Mouse (Mus musculus): Measurements from ENCODE around the gene Snx11. TPM values are rescaled to one million over a fixed set of nuclear protein-coding genes. Genes with fewer than 3 reads are reported as not detected.
"Not testable (repeated sequence)": the region's sequence is repeated elsewhere in the genome, so short reads cannot be mapped to it uniquely, and the experiment has no call there.

The Snx11 gene
- polyA plus RNA-seq, 1 experiment from 2014 or later = 43.9 TPM

DNA sequence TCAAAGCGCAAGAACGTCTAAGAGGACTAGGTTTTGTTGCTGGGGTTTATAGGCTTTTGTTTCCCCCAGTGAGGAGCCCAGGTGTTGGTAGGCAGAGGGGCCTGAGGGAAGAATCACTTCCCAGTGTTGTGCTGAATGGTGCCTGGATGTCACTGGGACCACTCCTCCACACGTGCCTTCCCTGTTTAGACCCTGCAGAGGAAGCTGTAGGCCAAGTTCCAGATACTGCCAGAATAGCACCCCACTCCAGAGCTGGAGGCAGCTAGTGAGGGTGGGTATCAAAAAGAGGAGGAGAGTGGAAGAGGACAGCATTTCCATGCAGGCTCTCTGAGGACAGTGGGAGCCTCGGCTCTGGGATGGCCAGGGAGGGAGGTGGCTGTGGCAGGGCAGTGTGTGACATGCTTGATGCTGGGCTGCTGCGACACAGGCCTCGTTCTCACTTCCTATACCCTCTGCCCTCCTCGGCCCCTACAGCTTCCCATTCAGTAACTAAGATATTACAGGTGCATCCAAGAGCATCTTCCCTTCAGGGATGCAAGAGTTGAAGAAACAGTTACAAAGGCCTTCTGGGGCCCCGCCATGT, 40.9 kb upstream of the Snx11 start:
- H3K4me2 ChIP-seq (ENCODE audit: low read depth, low read length) = no peak overlapping the region
- peaks cover 58% of the 10 kb centered on the region for H3K36me3 ChIP-seq (ENCODE audit: control insufficient read depth, insufficient read depth, low read length)
- H3K9ac ChIP-seq (replicated peaks; ENCODE audit: low read depth, low read length) = no peak overlapping the region
- no peaks in the 10 kb centered on the region for H3K9me3 ChIP-seq (ENCODE audit: control insufficient read depth, low read length)
- peaks cover 10% of the 10 kb centered on the region for H3K4me1 ChIP-seq (ENCODE audit: control insufficient read depth, insufficient read depth, low read length)
- H3K27me3 ChIP-seq (ENCODE audit: control insufficient read depth, insufficient read depth, low read length) = no peaks in the 10 kb centered on the region
- WGBS = 80% methylated on average over 8 of the region's 8 CpGs
- no peak for ATAC-seq (ENCODE audit: low read depth)
- no peak overlapping the region for H3K4me3 ChIP-seq (ENCODE audit: low read depth, low read length)
- no peak overlapping the region for H3K27ac ChIP-seq (ENCODE audit: low read depth, low read length)

DNA sequence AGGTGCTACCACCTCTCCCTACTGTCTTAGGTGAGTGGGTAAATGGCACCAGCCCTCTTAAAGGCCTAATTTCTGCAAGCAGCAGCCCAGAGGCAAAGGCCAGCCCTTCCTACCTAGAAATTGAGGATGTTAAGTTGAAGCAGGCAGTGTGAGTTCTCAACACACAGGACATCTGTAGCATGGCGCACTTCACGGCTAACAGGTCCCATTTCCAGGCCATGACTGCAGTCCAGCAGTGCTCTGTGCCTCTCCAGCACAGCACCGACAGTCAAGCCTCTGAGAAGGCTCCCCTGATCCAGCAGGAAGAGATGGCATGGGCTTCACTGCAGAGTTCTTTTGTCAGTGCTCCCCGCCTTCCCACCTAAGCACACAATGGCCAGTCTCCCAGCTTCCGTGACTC, 39.6 kb upstream of the Snx11 start:
- Histone ChIP-seq H3K4me2 (ENCODE audit: low read depth, low read length) (no peak overlapping the region), H3K9ac (replicated peaks; ENCODE audit: low read depth, low read length) (no peak overlapping the region), H3K4me1 (ENCODE audit: control insufficient read depth, insufficient read depth, low read length) (no peaks in the 10 kb centered on the region), H3K4me3 (ENCODE audit: low read depth, low read length) (no peak overlapping the region), H3K27me3 (ENCODE audit: control insufficient read depth, insufficient read depth, low read length) (no peaks in the 10 kb centered on the region), H3K36me3 (ENCODE audit: control insufficient read depth, insufficient read depth, low read length) (peaks cover 61% of the 10 kb centered on the region), H3K9me3 (ENCODE audit: control insufficient read depth, low read length) (no peaks in the 10 kb centered on the region), H3K27ac (ENCODE audit: low read depth, low read length) (no peak overlapping the region)
- ATAC-seq (ENCODE audit: low read depth) = no peak
- 69% methylated on average over 5 of the region's 5 CpGs for WGBS

DNA sequence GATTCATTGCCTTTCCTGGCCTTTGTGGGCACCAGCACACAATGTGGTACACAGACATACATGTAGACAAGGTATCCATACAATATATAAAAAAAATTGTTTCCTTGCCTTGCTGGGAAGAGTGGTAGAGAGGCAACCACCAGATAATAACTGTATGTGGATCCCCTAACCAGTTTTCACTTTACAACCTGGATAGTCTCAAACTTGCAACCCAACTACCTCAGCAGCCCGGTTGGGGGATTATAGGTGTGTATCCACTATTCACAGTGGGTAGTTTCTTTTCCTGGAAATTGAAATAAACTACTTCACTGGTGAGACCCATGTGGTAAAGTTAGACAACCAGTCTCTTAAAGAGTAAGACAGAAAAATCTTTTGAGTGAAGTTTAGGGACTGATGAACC, 39.1 kb upstream of the Snx11 start:
- 96% methylated on average over 1 of the region's 1 CpGs for WGBS
- H3K27me3 ChIP-seq (ENCODE audit: control insufficient read depth, insufficient read depth, low read length) = no peaks in the 10 kb centered on the region
- H3K36me3 ChIP-seq (ENCODE audit: control insufficient read depth, insufficient read depth, low read length) = peaks cover 60% of the 10 kb centered on the region
- H3K9ac ChIP-seq (replicated peaks; ENCODE audit: low read depth, low read length) = no peak overlapping the region
- no peak overlapping the region for H3K27ac ChIP-seq (ENCODE audit: low read depth, low read length)
- H3K4me1 ChIP-seq (ENCODE audit: control insufficient read depth, insufficient read depth, low read length) = no peaks in the 10 kb centered on the region
- ATAC-seq (ENCODE audit: low read depth) = no peak
- no peaks in the 10 kb centered on the region for H3K9me3 ChIP-seq (ENCODE audit: control insufficient read depth, low read length)
- H3K4me2 ChIP-seq (ENCODE audit: low read depth, low read length) = no peak overlapping the region
- no peak overlapping the region for H3K4me3 ChIP-seq (ENCODE audit: low read depth, low read length)

DNA sequence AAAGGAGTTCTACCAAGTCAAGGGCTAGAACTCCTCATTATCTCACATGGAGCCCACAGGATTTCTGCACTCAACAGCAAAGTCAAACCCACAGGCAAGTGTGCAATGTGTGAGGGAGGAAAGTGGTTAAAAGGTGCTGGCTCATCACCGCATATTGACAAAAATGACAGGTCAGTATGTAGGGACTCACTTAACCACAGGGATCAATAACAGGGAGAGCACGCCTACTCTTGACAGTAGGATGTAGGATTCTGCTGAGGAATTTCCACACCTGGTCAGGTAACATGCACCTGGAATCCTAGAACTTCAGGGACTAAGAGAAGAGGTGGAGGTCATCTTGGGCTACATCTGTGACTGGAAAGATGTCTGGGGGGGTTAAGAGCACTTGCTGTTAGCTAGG, 38.5 kb upstream of the Snx11 start:
- peaks cover 54% of the 10 kb centered on the region for H3K36me3 ChIP-seq (ENCODE audit: control insufficient read depth, insufficient read depth, low read length)
- no peak for ATAC-seq (ENCODE audit: low read depth)
- H3K9ac ChIP-seq (replicated peaks; ENCODE audit: low read depth, low read length) = no peak overlapping the region
- H3K27ac ChIP-seq (ENCODE audit: low read depth, low read length) = no peak overlapping the region
- no peaks in the 10 kb centered on the region for H3K9me3 ChIP-seq (ENCODE audit: control insufficient read depth, low read length)
- no peak overlapping the region for H3K4me3 ChIP-seq (ENCODE audit: low read depth, low read length)
- H3K4me2 ChIP-seq (ENCODE audit: low read depth, low read length) = no peak overlapping the region
- no peaks in the 10 kb centered on the region for H3K4me1 ChIP-seq (ENCODE audit: control insufficient read depth, insufficient read depth, low read length)
- 98% methylated on average over 2 of the region's 2 CpGs for WGBS
- H3K27me3 ChIP-seq (ENCODE audit: control insufficient read depth, insufficient read depth, low read length) = no peaks in the 10 kb centered on the region

DNA sequence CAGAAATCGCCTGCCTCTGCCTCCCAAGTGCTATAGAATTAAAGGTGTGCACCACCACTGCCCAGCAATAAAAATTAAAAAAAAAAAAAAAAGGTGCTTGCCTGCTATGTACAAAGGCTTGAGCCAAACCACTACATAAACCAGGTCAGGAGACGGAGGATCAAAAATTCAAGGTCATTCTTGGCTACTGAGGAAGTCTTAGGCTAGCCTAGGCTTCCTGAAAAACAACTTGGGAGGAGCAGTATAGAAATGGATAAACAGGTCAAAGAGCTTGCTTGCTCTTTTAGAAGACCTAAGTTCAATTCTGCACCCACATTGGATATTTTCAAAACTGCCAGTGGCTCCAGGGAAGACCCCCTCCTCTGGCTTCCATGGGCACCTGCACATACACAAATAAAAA, 37.1 kb upstream of the Snx11 start:
- WGBS = 91% methylated on average over 2 of the region's 2 CpGs
- peaks cover 44% of the 10 kb centered on the region for H3K36me3 ChIP-seq (ENCODE audit: control insufficient read depth, insufficient read depth, low read length)
- ATAC-seq (ENCODE audit: low read depth) = no peak

DNA sequence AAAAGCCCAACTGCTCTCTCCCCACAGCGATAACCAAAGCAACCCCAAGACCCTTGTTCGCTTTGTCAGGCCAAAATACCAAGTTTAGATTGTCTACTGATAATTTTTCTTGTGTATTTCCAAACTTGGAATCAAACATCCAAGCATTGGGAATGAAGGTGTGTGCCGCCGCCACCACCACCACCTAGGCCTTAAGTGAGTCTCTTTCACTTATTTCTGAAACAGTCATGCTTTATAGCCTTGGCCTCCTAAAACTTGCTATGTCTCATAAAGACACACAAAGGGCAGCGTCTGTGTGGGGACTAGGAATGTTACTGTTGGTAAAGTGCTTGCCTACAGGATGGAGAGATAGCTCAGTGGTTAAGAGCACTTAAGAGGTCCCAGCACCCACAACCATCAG, 36.6 kb upstream of the Snx11 start:
- 85% methylated on average over 5 of the region's 5 CpGs for WGBS
- H3K4me1 ChIP-seq (ENCODE audit: control insufficient read depth, insufficient read depth, low read length) = no peaks in the 10 kb centered on the region
- ATAC-seq (ENCODE audit: low read depth) = no peak
- no peak overlapping the region for H3K4me3 ChIP-seq (ENCODE audit: low read depth, low read length)
- no peaks in the 10 kb centered on the region for H3K9me3 ChIP-seq (ENCODE audit: control insufficient read depth, low read length)
- H3K36me3 ChIP-seq (ENCODE audit: control insufficient read depth, insufficient read depth, low read length) = peaks cover 42% of the 10 kb centered on the region
- H3K27ac ChIP-seq (ENCODE audit: low read depth, low read length) = no peak overlapping the region
- H3K27me3 ChIP-seq (ENCODE audit: control insufficient read depth, insufficient read depth, low read length) = no peaks in the 10 kb centered on the region
- no peak overlapping the region for H3K9ac ChIP-seq (replicated peaks; ENCODE audit: low read depth, low read length)
- H3K4me2 ChIP-seq (ENCODE audit: low read depth, low read length) = no peak overlapping the region

More for the DNA sequence above, 37.1 kb upstream of the Snx11 start:
- Histone ChIP-seq H3K9ac (replicated peaks; ENCODE audit: low read depth, low read length) (no peak overlapping the region), H3K9me3 (ENCODE audit: control insufficient read depth, low read length) (no peaks in the 10 kb centered on the region), H3K4me3 (ENCODE audit: low read depth, low read length) (no peak overlapping the region), H3K4me2 (ENCODE audit: low read depth, low read length) (no peak overlapping the region), H3K27ac (ENCODE audit: low read depth, low read length) (no peak overlapping the region), H3K27me3 (ENCODE audit: control insufficient read depth, insufficient read depth, low read length) (no peaks in the 10 kb centered on the region), H3K4me1 (ENCODE audit: control insufficient read depth, insufficient read depth, low read length) (no peaks in the 10 kb centered on the region)

DNA sequence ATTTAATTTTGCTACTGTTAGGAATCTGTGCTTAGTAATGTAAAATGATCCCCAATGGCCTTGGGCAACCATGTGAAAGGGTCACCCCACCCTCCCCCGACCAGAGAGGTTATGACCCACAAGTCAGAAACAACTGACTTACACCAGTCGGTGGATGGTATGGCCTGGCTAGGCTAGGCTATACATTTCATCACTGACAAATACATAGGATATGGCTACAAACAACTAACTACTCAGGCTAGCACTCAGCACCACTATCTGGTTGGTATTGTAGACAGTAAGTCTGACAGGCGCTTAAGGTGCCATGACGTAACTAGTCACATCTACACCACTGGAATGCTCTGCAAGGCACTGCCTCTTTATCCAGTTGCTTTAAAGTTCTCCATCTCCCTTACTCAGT, 36.1 kb upstream of the Snx11 start:
- ATAC-seq (ENCODE audit: low read depth) = no peak
- H3K36me3 ChIP-seq (ENCODE audit: control insufficient read depth, insufficient read depth, low read length) = peaks cover 42% of the 10 kb centered on the region

DNA sequence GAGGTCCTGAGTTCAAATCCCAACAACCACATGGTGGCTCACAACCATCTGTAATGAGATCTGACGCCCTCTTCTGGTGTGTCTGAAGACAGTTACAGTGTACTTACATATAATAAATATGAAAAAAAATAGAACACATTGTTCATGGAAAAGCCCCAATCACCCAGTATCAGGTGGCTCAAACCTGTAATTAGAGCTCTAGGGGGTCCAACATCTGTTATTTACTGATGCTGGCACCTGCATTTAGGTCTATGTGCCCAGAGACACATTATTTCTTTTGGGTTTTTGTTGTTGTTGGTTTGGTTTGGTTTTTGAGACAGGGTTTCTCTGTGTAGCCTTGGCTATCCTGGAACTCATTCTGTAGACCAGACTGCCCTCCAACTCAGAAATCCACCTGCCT, 33.8 kb upstream of the Snx11 start:
- not testable (repeated sequence) for H3K9ac ChIP-seq (replicated peaks; ENCODE audit: low read depth, low read length); H3K27me3 ChIP-seq (ENCODE audit: control insufficient read depth, insufficient read depth, low read length); H3K27ac ChIP-seq (ENCODE audit: low read depth, low read length); ATAC-seq (ENCODE audit: low read depth); H3K4me1 ChIP-seq (ENCODE audit: control insufficient read depth, insufficient read depth, low read length); H3K4me3 ChIP-seq (ENCODE audit: low read depth, low read length); H3K9me3 ChIP-seq (ENCODE audit: control insufficient read depth, low read length); H3K4me2 ChIP-seq (ENCODE audit: low read depth, low read length)
- WGBS = 80% methylated on average over 1 of the region's 1 CpGs
- H3K36me3 ChIP-seq (ENCODE audit: control insufficient read depth, insufficient read depth, low read length) = peaks cover 38% of the 10 kb centered on the region

More for the DNA sequence above, 36.1 kb upstream of the Snx11 start:
- Histone ChIP-seq H3K4me3 (ENCODE audit: low read depth, low read length) (no peak overlapping the region), H3K4me2 (ENCODE audit: low read depth, low read length) (no peak overlapping the region), H3K9ac (replicated peaks; ENCODE audit: low read depth, low read length) (no peak overlapping the region), H3K27me3 (ENCODE audit: control insufficient read depth, insufficient read depth, low read length) (no peaks in the 10 kb centered on the region), H3K9me3 (ENCODE audit: control insufficient read depth, low read length) (no peaks in the 10 kb centered on the region), H3K4me1 (ENCODE audit: control insufficient read depth, insufficient read depth, low read length) (no peaks in the 10 kb centered on the region), H3K27ac (ENCODE audit: low read depth, low read length) (no peak overlapping the region)
- 89% methylated on average over 4 of the region's 4 CpGs for WGBS

DNA sequence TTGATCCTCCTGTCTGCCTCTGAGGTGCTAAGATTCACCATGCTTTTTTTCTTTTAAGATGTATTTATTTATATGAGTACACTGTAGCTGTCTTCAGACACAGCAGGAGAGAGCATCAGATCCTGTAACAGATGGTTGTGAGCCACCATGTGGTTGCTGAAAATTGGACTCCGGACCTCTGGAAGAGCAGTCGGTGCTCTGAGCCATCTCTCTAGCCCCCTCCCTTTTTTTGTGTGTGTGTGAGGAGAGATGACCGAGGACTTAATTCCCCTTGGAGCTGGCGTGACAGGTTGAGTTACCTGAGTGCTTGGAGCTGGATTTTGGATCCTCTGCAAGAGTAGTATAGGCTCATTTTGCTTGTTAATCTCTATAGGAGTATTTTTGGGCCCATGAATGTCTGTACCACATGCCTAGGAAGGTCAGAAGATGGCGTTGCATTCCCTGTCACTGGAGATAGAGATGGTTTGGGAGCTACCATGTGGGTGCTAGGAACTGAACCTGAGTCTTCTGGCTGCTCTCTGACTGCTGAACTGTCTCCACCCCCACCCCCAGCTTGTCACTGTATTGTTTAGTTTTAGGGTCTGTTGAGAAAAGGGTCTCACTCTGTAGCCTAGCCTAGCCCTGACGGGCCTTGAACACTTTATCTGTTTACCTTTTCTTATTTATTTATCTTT, 32.3 kb upstream of the Snx11 start:
- Histone ChIP-seq H3K9ac (replicated peaks; ENCODE audit: low read depth, low read length) (no peak overlapping the region), H3K4me2 (ENCODE audit: low read depth, low read length) (no peak overlapping the region), H3K27ac (ENCODE audit: low read depth, low read length) (no peak overlapping the region), H3K4me3 (ENCODE audit: low read depth, low read length) (no peak overlapping the region), H3K9me3 (ENCODE audit: control insufficient read depth, low read length) (no peaks in the 10 kb centered on the region), H3K4me1 (ENCODE audit: control insufficient read depth, insufficient read depth, low read length) (no peaks in the 10 kb centered on the region), H3K27me3 (ENCODE audit: control insufficient read depth, insufficient read depth, low read length) (no peaks in the 10 kb centered on the region), H3K36me3 (ENCODE audit: control insufficient read depth, insufficient read depth, low read length) (peaks cover 45% of the 10 kb centered on the region)
- WGBS = 94% methylated on average over 6 of the region's 6 CpGs
- ATAC-seq (ENCODE audit: low read depth) = no peak

Data from neural tube, embryonic 14.5 days (tissue).